Mouse (Mus musculus) adrenal gland, postnatal 14 days (tissue): ENCODE data around the gene Fam155a. TPM values are rescaled to one million over a fixed set of nuclear protein-coding genes. Genes with fewer than 3 reads are reported as not detected.
"Not testable (repeated sequence)": the region's sequence is repeated elsewhere in the genome, so short reads cannot be mapped to it uniquely, and the experiment has no call there.

Source experiments
- DNase-seq: peaks from one replicate; pipeline ENCODE4 v3.0.0; 2021; ENCODE audit warnings: mixed read lengths
- total RNA-seq: library from RNA; stranded (reverse); gene quantifications from 2 replicates; pipeline ENCODE4 v1.2.3, GENCODE M21; 2021

Gene Fam155a
- total RNA-seq, 1 experiment from 2014 or later = 7.4 TPM

DNA sequence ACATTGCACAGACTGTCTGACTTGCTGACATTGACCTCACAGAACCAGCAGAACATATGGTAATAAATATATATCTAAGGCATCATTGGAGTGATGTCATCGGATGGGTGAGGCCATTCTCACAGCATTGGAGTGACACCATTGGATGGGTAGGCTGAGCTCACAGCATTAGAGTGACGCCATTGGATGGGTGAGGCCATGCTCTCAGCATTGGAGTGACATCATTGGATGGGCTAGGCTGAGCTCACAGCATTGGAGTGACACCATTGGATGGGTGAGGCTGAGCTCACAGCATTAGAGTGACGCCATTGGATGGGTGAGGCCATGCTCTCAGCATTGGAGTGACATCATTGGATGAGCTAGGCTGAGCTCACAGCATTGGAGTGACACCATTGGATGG is 110.9 kb downstream of the Fam155a start:
- not testable (repeated sequence) for DNase-seq

- no peak for DNase-seq
Measured at GRCm38 (mm10) chr8:9656901-9657300, 114.1 kb downstream of the Fam155a start.

GRCm38 (mm10) chr8:9654826-9655225 is 116.1 kb downstream of the Fam155a start:
- DNase-seq = no peak

GRCm38 (mm10) chr8:9653643-9654042 is 117.3 kb downstream of the Fam155a start:
- DNase-seq = no peak

GRCm38 (mm10) chr8:9638162-9638561 is 132.8 kb downstream of the Fam155a start:
- no peak for DNase-seq

GRCm38 (mm10) chr8:9635240-9635639 is 135.7 kb downstream of the Fam155a start:
- peak; percentile 40 for DNase-seq

DNA sequence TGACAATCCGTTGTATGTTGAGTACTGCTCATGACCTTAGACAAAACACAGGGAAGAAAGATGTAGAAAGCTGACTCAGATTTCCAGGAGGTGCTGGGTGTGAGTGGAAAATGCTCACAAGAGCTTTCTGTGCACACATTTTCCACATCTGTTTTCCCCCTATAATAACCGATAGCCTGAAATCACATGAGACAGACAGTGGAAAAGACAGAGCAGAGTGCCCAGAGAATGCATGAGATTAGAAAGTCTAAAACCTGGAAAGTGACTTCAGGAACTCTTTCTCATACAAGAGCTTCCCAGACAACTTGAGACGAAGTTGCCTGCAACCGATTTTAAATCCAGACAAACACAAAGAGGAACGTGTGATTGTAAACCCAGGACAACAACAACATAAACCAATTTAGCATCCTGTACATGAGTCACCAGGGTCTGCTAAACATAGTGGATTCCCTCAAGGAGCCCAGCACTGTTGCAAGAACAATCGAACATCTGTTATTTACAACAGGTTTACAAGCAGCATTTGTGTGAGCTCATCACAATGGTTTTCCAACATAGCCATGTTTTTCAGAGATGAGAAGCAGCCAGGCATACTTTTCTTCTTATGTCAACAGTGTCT is 163.8 kb downstream of the Fam155a start:
- no peak for DNase-seq

GRCm38 (mm10) chr8:9596003-9596402 is 175.0 kb downstream of the Fam155a start:
- DNase-seq = no peak

GRCm38 (mm10) chr8:9581836-9582235 is 189.1 kb downstream of the Fam155a start:
- DNase-seq = no peak

GRCm38 (mm10) chr8:9580192-9580591 is 190.8 kb downstream of the Fam155a start:
- DNase-seq = no peak

GRCm38 (mm10) chr8:9571977-9572376 is 199.0 kb downstream of the Fam155a start:
- no peak for DNase-seq

GRCm38 (mm10) chr8:9569516-9570170 is 201.3 kb downstream of the Fam155a start:
- no peak for DNase-seq

- DNase-seq = no peak
Measured at GRCm38 (mm10) chr8:9549199-9549598, 221.8 kb downstream of the Fam155a start.

- no peak for DNase-seq
Measured at GRCm38 (mm10) chr8:9547558-9547954, 223.4 kb downstream of the Fam155a start.

- no peak for DNase-seq
Measured at GRCm38 (mm10) chr8:9546919-9547557, 223.9 kb downstream of the Fam155a start.

DNA sequence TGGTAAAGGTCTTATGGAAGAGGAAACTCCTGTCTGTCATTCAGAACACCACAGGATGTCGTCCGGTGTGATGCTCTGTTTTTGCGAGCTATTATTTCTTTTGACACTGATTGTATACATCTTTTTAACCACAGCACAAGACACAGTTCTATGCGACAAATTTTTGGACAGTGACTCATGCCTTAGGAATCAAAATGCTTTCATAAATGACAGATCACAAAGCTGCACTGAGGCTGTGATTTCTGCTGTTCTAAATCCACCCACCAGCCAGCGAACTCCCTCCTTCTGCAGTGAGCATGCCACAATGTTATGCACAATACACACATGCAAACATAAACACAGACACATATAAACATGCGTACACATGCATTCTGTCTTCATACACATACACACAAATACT is 224.5 kb downstream of the Fam155a start:
- no peak for DNase-seq

GRCm38 (mm10) chr8:9545665-9546064 is 225.3 kb downstream of the Fam155a start:
- no peak for DNase-seq

DNA sequence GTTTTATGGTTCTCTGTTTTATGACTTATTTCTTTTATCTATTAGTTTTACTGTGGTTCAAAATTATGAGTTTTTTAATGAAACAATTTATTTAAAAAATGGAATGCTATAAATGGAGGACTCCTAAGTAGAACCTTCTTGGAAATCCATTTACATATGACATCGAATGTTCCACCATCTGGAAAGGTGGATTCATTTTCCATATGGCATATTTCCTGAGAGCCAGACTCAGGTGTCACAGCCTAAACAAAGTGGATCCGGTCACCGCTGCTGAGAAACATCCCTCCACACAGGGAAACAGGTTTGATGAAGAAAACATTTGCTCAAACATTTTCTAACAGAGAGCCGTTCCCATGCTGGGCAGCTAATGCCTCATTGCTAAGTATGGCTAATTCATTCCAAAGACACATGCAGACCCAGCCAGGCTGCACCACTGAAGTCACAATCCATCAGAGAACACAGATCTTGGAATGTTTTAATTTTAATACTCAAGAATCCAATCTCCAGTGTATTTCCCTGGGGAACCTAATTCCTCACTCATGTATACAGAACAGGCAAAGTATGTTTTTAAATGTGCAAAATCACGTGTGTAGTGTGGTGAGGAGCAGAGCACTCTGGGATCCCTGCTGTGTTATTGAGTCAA is 235.1 kb downstream of the Fam155a start:
- no peak for DNase-seq

DNA sequence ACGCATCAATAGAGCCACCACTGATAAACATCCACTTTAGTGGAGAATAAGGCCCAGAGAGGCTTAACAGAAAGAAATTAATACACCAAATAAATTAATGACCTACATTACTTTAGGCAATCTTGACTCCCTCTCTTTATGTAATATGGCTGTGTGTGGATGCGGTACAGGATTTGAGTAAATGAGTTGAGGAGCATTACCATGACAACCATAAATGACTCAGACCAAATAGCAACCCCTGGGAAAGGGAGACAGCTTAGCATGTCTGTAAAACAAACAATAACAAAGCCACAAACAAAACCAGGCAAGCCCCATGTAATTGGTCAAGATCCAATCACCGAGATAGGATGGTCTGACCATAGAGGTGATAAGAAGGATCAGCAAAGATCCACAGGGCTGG is 244.4 kb downstream of the Fam155a start:
- DNase-seq = no peak

- no peak for DNase-seq
Measured at GRCm38 (mm10) chr8:9521577-9521976, 249.4 kb downstream of the Fam155a start.

DNA sequence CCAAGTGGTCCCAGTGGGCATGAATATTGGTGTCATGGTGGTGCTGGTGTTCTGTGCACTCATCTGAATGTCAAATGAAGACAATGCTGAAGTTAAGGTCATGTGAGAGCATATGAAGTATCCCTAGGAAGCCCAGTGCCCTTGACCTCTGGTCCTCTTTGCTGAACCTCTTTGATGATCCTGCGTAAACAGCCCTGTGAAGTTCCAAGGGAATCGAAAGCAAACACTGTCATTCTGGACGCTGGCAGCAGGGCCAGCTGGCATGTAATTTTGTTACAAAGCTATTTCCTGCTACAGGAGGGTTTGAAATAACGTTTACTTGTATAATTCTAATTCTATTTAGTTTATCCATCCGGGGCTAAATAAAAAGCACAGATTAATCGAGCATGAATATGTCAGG is 270.2 kb downstream of the Fam155a start:
- peak; percentile 54 for DNase-seq

GRCm38 (mm10) chr8:9494225-9494598 is 276.7 kb downstream of the Fam155a start:
- DNase-seq = no peak

- no peak for DNase-seq
Measured at GRCm38 (mm10) chr8:9493557-9494224, 277.3 kb downstream of the Fam155a start.
